Mouse (Mus musculus) lung, adult 2 months (tissue): ENCODE measurements around the gene Gfod2. TPM values are rescaled to one million over a fixed set of nuclear protein-coding genes. Genes with fewer than 3 reads are reported as not detected.

Experiments
- DNase-seq: peaks from one replicate; pipeline ENCODE4 v3.0.0; 2022
- H3K4me1 ChIP-seq: fragments of 200-500 bp; 2 replicates; pipeline ENCODE4 v1.6.1; 2011; ENCODE audit warnings: low read length; ENCODE audit not compliant: control insufficient read depth, insufficient read depth
- H3K4me3 ChIP-seq: fragments of 200-500 bp; replicated peaks from 2 replicates; pipeline ENCODE3; 2011; ENCODE audit warnings: low read depth, mild to moderate bottlenecking, control low read depth, low read length; ENCODE audit errors: extremely low read depth
- CTCF ChIP-seq: fragments of 200-500 bp; IDR thresholded peaks from 2 replicates; pipeline ENCODE4 v1.5.1; 2011; ENCODE audit warnings: mild to moderate bottlenecking, low read length, control low read depth; ENCODE audit not compliant: insufficient read depth
- POLR2A ChIP-seq: fragments of 200-500 bp; IDR thresholded peaks from 2 replicates; pipeline ENCODE4 v1.6.1; 2011; ENCODE audit warnings: low read depth, mild to moderate bottlenecking, control low read depth, low read length, borderline replicate concordance; ENCODE audit errors: extremely low read depth
- WGBS: fragments of 180-500 bp; shearing (Covaris S2); methylation state at CpG from one replicate; pipeline ENCODE4 v1.1.7; 2018; 5-methylcytosine and 5-hydroxymethylcytosine counted together
- polyA plus RNA-seq: library from polyadenylated mRNA; depleted of rRNA; stranded (reverse); fragments of >200 nt; gene quantifications from 2 replicates; pipeline ENCODE4 v1.2.3, GENCODE M21; 2012

Gene Gfod2
- polyA plus RNA-seq, 1 experiment: 12.2 TPM

- 78% methylated on average over 14 of the region's 14 CpGs for WGBS
- no peak for DNase-seq
- H3K4me3 ChIP-seq: no peak overlapping the region
- TF ChIP-seq CTCF: no peak
- TF ChIP-seq POLR2A: no peak
- peaks cover 3% of the 10 kb centered on the region; the same call in 1 of the 2 replicates for H3K4me1 ChIP-seq
Measured at GRCm38 (mm10) chr8:105709317-105709716, 49.1 kb downstream of the Gfod2 start.

DNA sequence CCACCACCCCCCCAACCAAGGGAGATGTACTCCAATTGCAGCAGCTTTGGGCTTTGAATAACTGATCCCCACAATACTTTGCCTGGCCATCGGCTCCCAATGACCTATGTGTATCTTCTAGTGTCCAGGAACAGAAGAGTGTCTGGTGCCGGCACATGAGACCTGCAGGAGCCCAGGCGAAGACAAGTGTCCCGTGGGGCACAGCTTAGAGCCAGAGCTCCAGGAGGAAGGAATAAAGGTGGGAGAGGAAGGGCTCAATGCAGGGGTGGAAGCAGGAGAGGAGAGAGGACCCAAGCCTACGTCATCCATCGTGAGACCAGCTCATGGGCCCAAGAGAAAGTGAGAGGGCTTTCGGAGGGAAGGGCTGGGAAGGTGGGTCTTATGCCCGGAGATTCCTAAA is 49.8 kb downstream of the Gfod2 start:
- TF ChIP-seq POLR2A (no peak), CTCF (no peak)
- H3K4me3 ChIP-seq: no peak overlapping the region
- DNase-seq: no peak
- peaks cover 3% of the 10 kb centered on the region; the same call in 1 of the 2 replicates for H3K4me1 ChIP-seq
- 88% methylated on average over 8 of the region's 8 CpGs for WGBS

- under 1% methylated on average over 55 of the region's 55 CpGs for WGBS
- H3K4me3 ChIP-seq: peak within 1 kb of the TSS; percentile 70
- peak; percentile 80 for DNase-seq
- no peak for TF ChIP-seq POLR2A
- TF ChIP-seq CTCF: no peak
- H3K4me1 ChIP-seq: peaks cover 3% of the 10 kb centered on the region; the same call in 1 of the 2 replicates
Measured at GRCm38 (mm10) chr8:105707498-105708403, 50.7 kb downstream of the Gfod2 start, which contains the start of the genes 4933405L10Rik and Enkd1. TSS of gene 4933405L10Rik (plus strand) at chr8:105707655. TSS of gene Enkd1 (minus strand) at chr8:105708210.

DNA sequence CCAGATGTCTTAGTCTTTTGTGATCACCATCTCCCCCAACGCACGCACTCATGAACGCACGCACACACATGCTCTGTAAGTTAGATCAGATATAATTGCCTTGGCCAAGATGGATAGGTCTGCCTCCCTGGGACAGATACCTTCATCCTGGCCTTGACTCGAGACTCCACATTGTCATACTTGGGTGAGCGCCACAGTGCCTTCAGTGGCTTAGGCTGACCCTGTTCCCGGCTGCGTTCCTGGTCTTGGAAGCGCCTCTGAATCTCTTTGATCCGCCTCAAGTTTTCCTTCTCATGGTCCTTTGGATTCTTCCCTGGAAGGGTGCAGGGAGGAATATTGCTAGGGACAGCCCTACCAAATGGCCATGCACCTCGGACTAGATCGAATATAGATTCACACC is 52.0 kb downstream of the Gfod2 start:
- no peak for DNase-seq
- TF ChIP-seq CTCF: no peak
- TF ChIP-seq POLR2A: no peak
- 84% methylated on average over 12 of the region's 12 CpGs for WGBS
- Histone ChIP-seq H3K4me1 (peaks cover 6% of the 10 kb centered on the region; the same call in 1 of the 2 replicates), H3K4me3 (no peak overlapping the region)

GRCm38 (mm10) chr8:105704955-105705354 is 53.5 kb downstream of the Gfod2 start:
- H3K4me3 ChIP-seq: no peak overlapping the region
- H3K4me1 ChIP-seq: peaks cover 8% of the 10 kb centered on the region; the same call in 1 of the 2 replicates
- TF ChIP-seq POLR2A (no peak), CTCF (no peak)
- WGBS: 87% methylated on average over 6 of the region's 6 CpGs
- DNase-seq: no peak

GRCm38 (mm10) chr8:105704146-105704812 is 54.2 kb downstream of the Gfod2 start:
- peaks cover 8% of the 10 kb centered on the region; the same call in 1 of the 2 replicates for H3K4me1 ChIP-seq
- 93% methylated on average over 34 of the region's 34 CpGs for WGBS
- TF ChIP-seq POLR2A (no peak), CTCF (no peak)
- no peak overlapping the region for H3K4me3 ChIP-seq
- DNase-seq: no peak

DNA sequence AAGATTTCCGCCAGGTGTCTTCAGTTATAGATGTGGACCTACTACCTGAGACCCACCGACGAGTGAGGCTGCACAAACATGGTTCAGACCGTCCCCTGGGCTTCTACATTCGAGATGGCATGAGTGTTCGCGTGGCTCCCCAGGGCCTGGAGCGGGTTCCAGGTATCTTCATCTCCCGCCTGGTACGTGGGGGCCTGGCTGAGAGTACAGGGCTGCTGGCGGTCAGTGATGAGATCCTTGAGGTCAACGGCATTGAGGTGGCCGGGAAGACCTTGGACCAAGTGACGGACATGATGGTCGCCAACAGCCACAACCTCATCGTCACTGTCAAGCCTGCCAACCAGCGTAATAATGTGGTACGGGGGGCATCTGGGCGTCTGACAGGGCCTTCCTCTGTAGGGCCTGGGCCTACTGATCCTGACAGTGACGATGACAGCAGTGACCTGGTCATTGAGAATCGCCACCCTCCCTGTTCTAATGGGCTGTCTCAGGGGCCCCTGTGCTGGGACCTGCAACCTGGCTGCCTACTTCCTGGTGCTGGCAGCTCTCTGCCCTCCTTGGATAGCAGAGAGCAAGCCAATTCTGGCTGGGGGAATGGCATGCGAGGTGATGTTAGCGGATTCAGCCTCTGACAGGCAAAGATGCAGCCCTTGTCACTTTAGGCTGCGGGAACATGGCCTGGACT is 55.6 kb downstream of the Gfod2 start:
- DNase-seq: no peak
- TF ChIP-seq POLR2A (no peak), CTCF (no peak)
- 91% methylated on average over 24 of the region's 24 CpGs for WGBS
- Histone ChIP-seq H3K4me1 (peaks cover 8% of the 10 kb centered on the region; the same call in 1 of the 2 replicates), H3K4me3 (no peak overlapping the region)

DNA sequence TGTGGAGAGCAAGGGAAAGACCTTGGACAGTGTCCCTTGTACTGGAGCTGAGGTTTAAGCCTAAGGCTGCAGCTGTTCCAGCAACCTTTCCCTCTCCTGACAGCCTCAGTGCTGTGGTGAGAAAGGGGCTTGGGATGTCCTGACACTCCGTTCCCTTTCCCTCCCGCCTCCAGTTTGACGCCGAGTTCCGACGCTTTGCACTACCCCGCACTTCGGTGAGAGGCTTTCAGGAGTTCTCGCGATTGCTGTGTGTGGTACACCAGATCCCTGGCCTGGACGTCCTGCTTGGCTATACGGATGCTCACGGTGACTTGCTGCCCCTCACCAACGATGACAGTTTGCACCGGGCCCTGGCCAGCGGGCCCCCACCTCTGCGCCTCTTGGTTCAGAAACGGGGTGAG is 56.5 kb downstream of the Gfod2 start:
- Histone ChIP-seq H3K4me1 (peaks cover 6% of the 10 kb centered on the region; the same call in 1 of the 2 replicates), H3K4me3 (peak overlapping the region; percentile 74)
- DNase-seq: no peak
- WGBS: 57% methylated on average over 18 of the region's 18 CpGs
- no peak for TF ChIP-seq POLR2A
- TF ChIP-seq CTCF: no peak

GRCm38 (mm10) chr8:105700966-105701824 is 57.3 kb downstream of the Gfod2 start, which contains the start of the genes Acd and Pard6a:
TSS of gene Acd (minus strand) at chr8:105701102.
TSS of gene Pard6a (plus strand) at chr8:105701148.
- WGBS: under 1% methylated on average over 60 of the region's 60 CpGs
- DNase-seq: peak; percentile 97
- H3K4me3 ChIP-seq: peak within 1 kb of the TSS; percentile 74
- peaks cover 6% of the 10 kb centered on the region; the same call in 1 of the 2 replicates for H3K4me1 ChIP-seq
- TF ChIP-seq CTCF: no peak
- peak; percentile 78; the same call in 1 of the 2 replicates for TF ChIP-seq POLR2A
